Mouse (Mus musculus) hematopoietic stem cell, adult 5-6 weeks (primary cell): ENCODE data around the gene Cacnb3. TPM values are rescaled to one million over a fixed set of nuclear protein-coding genes. Genes with fewer than 3 reads are reported as not detected.
"Not testable (repeated sequence)": the region's sequence is repeated elsewhere in the genome, so short reads cannot be mapped to it uniquely, and the experiment has no call there.

Source experiments
- ATAC-seq, 2 experiments: fragments of 125-278 bp in 1 of 2; replicated peaks in 1 of 2; 2 replicates each; pipeline ENCODE4 v1.8.0; 2016 to 2017; ENCODE audit warnings: inconsistent platforms in 2 of 2, mild to moderate bottlenecking in 2 of 2, moderate number of reproducible peaks in 2 of 2, low read depth in 1 of 2, moderate TSS enrichment in 1 of 2; ENCODE audit not compliant: low FRiP score in 2 of 2, poor library complexity in 2 of 2, severe bottlenecking in 2 of 2, insufficient read depth in 1 of 2, low TSS enrichment in 1 of 2
- total RNA-seq: library from RNA; stranded (forward); fragments of 172-1452, 232-1000 nt; gene quantifications from 2 replicates; pipeline ENCODE4 v1.2.3, GENCODE M21; 2017

The Cacnb3 gene
- not detected in 2 replicates for total RNA-seq

- no peak for ATAC-seq
Observed at GRCm38 (mm10) chr15:98630540-98630939, at the start of gene Cacnb3. TSS of gene Cacnb3 (plus strand) at chr15:98630840.

GRCm38 (mm10) chr15:98582410-98582809 lies 48.2 kb upstream of the Cacnb3 start:
- no peak for ATAC-seq

GRCm38 (mm10) chr15:98582996-98583395 lies 47.6 kb upstream of the Cacnb3 start:
- ATAC-seq: no peak

- ATAC-seq: no peak
Observed at GRCm38 (mm10) chr15:98585421-98585820, 45.2 kb upstream of the Cacnb3 start.

- ATAC-seq: not testable (repeated sequence)
Observed at GRCm38 (mm10) chr15:98586141-98586540, 44.5 kb upstream of the Cacnb3 start.

GRCm38 (mm10) chr15:98587751-98588150 lies 42.9 kb upstream of the Cacnb3 start:
- ATAC-seq: no peak

GRCm38 (mm10) chr15:98589640-98590336 lies 40.9 kb upstream of the Cacnb3 start:
- ATAC-seq: peak in 1 of 2 experiments; percentile 48; a peak in 2 of 4 replicates

- no peak for ATAC-seq
Observed at GRCm38 (mm10) chr15:98591396-98591795, 39.2 kb upstream of the Cacnb3 start.

- no peak for ATAC-seq
Observed at GRCm38 (mm10) chr15:98594193-98594592, 36.4 kb upstream of the Cacnb3 start.

- ATAC-seq: no peak
Observed at GRCm38 (mm10) chr15:98595049-98595448, 35.6 kb upstream of the Cacnb3 start.

- no peak for ATAC-seq
Observed at GRCm38 (mm10) chr15:98596609-98597008, 34.0 kb upstream of the Cacnb3 start.

- ATAC-seq: no peak
Observed at GRCm38 (mm10) chr15:98600036-98600709, 30.5 kb upstream of the Cacnb3 start.

- ATAC-seq: no peak
Observed at GRCm38 (mm10) chr15:98601832-98602190, 28.8 kb upstream of the Cacnb3 start.

GRCm38 (mm10) chr15:98602191-98602881 lies 28.3 kb upstream of the Cacnb3 start:
- ATAC-seq: no peak

GRCm38 (mm10) chr15:98602921-98603458 lies 27.6 kb upstream of the Cacnb3 start:
- ATAC-seq: no peak

- no peak for ATAC-seq
Observed at GRCm38 (mm10) chr15:98604041-98604575, 26.5 kb upstream of the Cacnb3 start.

GRCm38 (mm10) chr15:98606051-98606536 lies 24.5 kb upstream of the Cacnb3 start:
- no peak; a peak in 1 of 4 replicates for ATAC-seq

- no peak for ATAC-seq
Observed at GRCm38 (mm10) chr15:98606739-98607138, 23.9 kb upstream of the Cacnb3 start.
